Mouse (Mus musculus) MEL-GATA-1-ER (cell line): Measurements from ENCODE around the gene Gm49320.

ENCODE experiments used
- DNase-seq: peaks from one replicate; pipeline ENCODE4 v3.0.0-alpha.2; 2012; ENCODE audit warnings: low read depth; ENCODE audit errors: extremely low read depth

Gm49320 gene

DNA sequence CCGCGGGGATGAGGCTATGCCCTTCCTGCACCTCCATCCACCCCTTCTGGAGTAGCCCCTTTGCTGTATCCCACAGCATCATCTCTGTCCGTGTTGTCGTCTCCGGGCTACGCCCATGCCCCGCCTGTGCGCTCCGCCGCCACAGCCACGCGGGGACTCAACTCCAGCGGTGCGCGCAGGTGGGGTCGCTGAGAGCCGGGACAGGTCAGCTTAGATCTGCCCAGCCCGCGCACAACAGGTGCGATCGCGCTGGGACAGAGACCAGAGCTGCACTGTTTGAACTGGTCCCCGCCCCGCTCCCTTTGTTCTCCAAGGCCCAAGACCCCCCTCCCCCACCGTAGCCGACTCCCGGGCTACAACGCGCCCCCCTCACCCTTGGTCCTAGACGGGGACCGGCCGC is 20.0 kb downstream of the Gm49320 start:
- DNase-seq: no peak

DNA sequence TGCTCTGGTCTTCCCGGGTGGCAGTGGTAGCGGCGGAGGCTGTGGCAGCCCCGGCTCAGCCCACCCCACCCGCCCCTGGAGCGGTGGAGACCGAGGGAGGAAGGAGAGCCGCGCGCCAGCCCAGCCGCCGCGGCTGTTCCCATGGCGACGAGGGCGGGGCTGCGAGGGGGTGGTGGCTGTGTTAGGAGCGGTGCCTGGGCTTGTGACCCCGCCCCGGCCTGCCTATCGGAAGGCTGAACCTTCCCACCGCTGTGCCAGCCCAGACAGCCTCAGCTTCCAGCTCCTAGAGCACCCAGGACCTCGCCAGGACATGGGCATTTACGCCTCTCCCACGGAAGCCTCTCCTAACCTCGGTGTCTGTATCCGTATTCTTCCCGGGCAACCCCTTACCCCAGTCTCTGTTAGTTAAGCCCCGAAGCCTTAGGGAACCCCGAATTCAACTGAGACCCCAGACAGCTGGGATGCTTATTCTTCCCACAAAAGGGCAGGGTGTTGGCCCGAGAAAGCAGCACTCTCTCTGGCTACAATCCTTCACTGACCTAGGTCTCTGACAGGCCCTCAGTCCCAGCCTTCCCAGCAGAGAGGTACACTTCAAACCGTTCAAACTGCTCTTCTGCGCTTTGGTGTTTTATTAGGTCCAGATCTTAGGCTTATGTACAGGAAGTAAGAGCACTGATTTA is 20.6 kb downstream of the Gm49320 start, which contains the start of gene Ctxn1:
Ctxn1 (minus strand) TSS at position 150 of the 680 bp plus-strand sequence.
- DNase-seq: no peak

DNA sequence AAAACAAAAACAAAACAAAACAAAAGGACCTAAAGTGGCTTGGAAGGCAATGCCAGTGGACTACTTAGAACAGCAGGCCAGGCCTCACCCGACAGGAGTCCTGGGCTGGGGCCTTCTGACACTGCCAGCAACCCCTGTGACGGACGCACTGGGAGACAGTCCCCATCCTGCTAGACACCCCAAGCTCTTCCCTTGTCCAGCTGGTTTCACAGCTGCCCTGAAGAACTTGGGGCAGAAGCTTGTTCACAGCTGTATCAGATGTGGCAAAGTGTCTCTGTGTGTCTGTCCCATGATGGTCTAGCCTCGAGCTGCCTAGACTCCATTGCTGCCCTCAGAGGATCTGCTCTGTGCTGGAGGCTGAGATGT is 21.1 kb downstream of the Gm49320 start:
- DNase-seq: no peak

DNA sequence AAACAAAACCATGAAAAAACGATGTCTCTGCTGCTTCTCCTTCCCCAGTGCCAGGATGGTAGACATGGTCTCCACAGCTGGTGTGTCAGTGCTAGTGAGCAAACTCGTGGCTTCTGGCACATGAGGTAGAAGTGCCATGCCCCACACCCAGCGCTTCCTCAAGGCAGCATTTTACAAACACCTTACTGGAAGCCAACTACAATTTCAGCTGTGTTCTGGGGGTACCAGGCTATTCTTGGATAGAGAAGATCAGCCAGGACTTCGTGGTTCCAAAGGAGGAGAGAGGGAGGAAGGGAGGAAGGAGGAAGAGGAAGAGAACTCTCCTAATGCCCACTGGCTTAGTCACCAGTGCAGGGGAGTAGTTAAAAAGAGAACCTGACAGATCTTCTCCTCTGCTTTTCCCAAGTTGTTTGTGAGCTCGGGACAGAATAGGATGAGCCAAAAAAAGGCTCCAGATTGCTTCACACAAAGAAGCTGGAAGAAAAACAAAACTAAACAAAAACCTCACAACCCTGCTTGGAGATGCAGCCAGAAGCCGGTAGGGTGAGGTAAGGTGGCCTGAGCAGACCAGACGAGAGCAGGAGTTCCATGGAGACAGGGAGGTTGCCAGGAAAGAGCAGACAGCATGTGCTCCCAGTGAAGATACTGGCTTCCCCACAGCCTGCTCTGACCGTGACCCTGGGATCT is 24.6 kb downstream of the Gm49320 start:
- no peak for DNase-seq

DNA sequence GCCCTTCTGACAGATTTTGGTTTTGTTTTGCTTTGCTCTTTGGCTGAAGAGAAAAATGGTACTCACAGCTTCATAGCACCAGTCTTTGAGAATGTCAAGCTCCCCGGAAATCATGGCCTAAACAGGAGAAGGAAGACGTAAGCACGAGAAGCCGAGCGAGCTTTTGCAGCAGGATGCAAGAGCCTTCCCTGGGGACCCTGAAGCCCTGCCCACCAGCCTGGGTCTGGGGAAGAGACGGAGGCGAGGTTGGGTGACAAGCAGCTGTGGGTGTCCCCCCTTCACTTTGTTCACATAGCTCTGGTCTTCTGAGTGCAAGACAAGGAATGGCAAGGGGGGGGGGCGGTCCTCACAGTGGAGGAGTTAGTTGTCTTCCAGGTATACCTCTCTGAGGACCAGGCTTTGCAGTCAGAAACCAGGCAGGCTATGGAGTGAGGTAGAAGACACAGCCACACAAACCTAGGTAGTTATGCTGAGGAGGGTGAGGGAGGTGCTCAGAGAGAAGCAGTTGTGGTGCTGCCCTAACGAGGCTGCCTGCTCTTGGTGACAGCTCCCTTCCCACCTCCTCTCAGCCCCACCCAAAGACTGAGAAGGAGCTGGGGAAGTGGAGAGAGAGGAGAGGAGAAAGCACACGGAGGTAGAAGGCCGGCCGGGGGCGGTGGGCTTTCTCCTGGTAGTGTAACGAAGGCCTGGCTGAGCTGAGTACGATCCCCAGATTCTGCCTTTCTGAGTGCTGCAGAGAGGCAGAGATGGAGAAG is 26.7 kb downstream of the Gm49320 start:
- DNase-seq: no peak

DNA sequence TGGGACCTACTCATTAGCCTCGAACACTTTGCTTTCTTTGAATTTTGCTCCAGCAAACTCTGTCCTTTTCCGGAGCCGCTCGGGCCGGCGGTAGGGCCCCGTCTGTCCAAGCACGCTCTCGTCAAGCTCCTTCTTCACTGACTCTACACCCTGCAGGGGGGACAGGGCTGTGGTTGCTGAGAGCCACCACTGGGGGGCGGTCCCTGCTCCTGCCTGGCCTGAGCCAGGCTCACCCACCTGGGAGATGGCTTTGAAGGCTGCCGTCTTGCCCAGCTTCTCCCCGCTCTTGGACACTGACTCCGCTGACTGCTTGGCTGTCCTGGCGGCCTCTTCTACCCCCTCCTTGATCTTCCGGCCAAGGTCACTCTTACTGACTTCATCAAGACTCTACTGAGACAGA is 29.0 kb downstream of the Gm49320 start:
- DNase-seq: no peak

DNA sequence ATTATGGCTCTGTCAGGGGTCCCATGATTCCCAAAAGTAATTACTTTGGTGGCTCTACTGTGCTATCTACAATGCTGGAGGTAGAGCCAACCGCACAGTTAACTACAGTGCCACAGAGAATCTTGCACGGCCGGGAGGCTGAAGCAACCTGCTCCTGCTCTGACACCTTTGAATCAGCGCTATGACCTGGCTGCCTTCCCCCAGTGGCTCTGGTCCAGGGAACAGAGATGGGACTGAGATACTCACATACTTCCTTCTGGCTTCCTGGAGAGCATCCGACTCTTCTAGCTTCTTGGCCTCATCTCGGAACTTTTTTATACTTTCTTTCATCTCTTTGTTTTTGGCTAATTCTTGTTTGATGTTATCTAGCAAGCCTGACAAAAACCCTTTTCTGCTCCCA is 30.9 kb downstream of the Gm49320 start:
- DNase-seq: no peak

DNA sequence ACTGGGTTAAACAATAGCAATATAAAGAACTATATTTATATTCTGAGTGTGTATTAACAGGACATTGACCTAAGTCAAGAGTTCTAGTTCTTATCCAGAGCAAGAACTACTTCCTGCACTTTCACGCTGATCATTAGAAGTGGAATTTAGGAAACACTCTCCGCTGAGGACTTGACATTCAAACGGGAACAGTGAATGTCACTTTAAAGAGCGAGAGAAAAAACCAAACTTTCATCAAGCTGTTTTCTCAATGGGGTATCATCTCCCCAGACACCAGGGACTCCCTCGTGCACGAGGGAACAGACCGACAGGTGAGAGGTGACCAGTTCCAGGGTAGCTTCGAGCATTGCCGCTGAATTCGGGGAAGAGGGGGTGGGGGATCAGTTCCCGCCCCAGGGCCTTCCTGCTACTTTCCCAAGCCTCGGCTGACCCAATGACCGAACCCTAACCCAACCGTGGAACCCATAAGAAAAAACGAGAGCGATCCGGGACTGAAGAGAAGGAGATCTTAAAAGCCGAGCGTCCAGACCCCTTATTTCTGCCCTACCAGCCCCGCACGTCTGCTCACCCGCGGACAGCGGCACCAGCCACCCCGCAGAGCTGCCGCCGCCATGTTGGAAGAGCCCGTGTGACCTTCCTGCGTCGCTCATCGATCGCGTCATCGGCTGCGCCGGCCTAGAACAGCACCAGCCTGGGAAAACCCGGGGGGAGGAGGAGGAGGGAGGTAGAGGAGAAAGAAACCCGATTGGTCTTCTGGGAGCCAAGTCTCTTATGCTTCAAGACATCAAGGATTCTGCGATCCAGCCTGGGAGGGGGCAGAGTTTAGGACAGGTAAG is 36.8 kb downstream of the Gm49320 start, which contains the start of gene Timm44:
Timm44 (minus strand) TSS at position 639 of the 836 bp plus-strand sequence.
- DNase-seq: peak; percentile 86

DNA sequence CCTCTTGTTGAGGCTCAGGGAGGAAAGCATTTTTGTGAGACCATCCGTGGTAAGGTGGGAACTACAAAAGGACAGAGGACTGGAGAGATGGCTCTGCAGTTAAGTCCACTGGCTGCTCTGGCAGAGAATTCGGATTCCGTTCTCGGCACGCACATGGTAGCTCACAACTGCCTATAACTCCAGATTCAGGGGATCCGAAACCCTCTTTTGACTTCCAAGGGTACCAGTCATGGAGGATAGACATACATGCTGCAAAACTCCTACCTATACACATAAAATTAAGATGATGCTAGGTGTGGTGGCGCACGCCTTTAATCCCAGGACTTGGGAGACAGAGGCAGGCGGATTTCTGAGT is 37.4 kb downstream of the Gm49320 start:
- DNase-seq: no peak

DNA sequence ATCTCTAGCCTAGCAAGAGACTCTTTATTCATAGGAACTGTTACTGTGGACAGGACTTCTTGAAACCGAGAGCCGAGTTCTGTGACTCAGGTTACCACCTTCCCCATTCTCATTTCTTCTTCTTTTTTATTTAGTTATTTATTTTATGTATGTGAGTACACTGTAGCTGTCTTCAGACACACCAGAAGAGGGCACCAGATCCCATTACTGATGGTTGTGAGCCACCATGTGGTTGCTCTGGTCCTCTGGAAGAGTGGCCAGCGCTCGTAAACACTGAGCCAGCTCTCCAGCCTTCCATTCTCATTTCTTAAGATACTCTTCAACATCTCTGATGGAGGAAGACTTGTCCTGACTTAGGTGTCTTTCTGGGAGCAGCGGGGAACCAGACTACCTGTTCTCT is 54.1 kb downstream of the Gm49320 start:
- DNase-seq: no peak

DNA sequence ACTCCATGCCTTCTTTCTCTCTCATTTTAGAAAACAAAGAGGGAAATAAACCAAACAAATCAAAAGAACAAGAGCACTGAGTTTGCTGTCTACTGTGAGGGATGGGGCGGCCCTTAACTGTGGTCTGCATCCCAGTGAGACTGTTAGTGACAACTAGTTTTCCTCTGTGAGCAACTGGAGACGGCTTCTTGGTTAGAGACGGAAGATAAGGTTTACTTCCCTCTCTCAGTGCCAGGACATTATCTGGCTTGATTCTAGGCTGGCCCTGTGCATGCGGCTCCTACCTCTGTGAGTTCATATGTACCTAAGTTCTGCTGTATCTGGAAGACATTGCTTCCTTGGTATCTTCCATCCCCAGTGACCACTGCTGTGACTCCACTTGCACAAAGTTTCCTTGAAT is 59.2 kb downstream of the Gm49320 start:
- DNase-seq: peak; percentile 60
